Mouse (Mus musculus) thymus, adult 2 months (tissue): ENCODE data around the gene Ehd2.

ENCODE experiments used
- CTCF ChIP-seq: fragments of 200-500 bp; IDR thresholded peaks from 2 replicates; pipeline ENCODE4 v1.5.1; 2012; ENCODE audit warnings: mild to moderate bottlenecking, control low read depth, low read length, moderate library complexity, borderline replicate concordance; ENCODE audit not compliant: control insufficient read depth, poor library complexity, insufficient read depth; ENCODE audit errors: extremely low read depth
- POLR2A ChIP-seq: fragments of 200-500 bp; IDR thresholded peaks from 2 replicates; pipeline ENCODE4 v1.6.1; 2012; ENCODE audit warnings: mild to moderate bottlenecking, low read length, control low read depth, moderate library complexity; ENCODE audit not compliant: control insufficient read depth, poor library complexity, insufficient read depth; ENCODE audit errors: extremely low read depth

GRCm38 (mm10) chr7:15954978-15955443 is 12.4 kb downstream of the Ehd2 start:
- TF ChIP-seq POLR2A (no peak), CTCF (no peak)
